Mouse (Mus musculus) gastrocnemius, postnatal 10 days (tissue): ENCODE data around the gene Trib2. TPM values are rescaled to one million over a fixed set of nuclear protein-coding genes. Genes with fewer than 3 reads are reported as not detected.

Experiments
- DNase-seq: peaks from one replicate; pipeline ENCODE4 v3.0.0; 2021; ENCODE audit warnings: mixed read lengths
- long read RNA-seq, 2 experiments: library from polyadenylated mRNA; stranded (forward); transcript quantifications; one replicate each; pipeline ENCODE4 v2.0.0; 2021
- total RNA-seq, 2 experiments: library from RNA; stranded (reverse); gene quantifications; 2 replicates each; pipeline ENCODE4 v1.2.3; 2021

The Trib2 gene
- total RNA-seq: 10 to 100 TPM; 23.5 to 32.1 TPM
- long read RNA-seq, experiment 1, full-length matches to known transcripts: 43 of 52 reads
- long read RNA-seq, experiment 1, partial matches to known transcripts: 4 of 52 reads
- long read RNA-seq, experiment 1, other reads (novel, unspliced or antisense): 5 of 52 reads
- long read RNA-seq, experiment 2, full-length matches to known transcripts: 24 of 28 reads
- long read RNA-seq, experiment 2, partial matches to known transcripts: 0 of 28 reads
- long read RNA-seq, experiment 2, other reads (novel, unspliced or antisense): 4 of 28 reads

GRCm38 (mm10) chr12:15816740-15817178, at the start of gene Trib2:
Trib2 (minus strand) TSS chr12:15816922.
- peak; percentile 91 for DNase-seq

- DNase-seq: no peak
Observed at GRCm38 (mm10) chr12:15858005-15858404, 41.3 kb upstream of the Trib2 start.

GRCm38 (mm10) chr12:15855891-15856290, 39.2 kb upstream of the Trib2 start:
- DNase-seq: no peak

- no peak for DNase-seq
Observed at GRCm38 (mm10) chr12:15852781-15853180, 36.1 kb upstream of the Trib2 start.

- DNase-seq: no peak
Observed at GRCm38 (mm10) chr12:15852031-15852430, 35.3 kb upstream of the Trib2 start.

GRCm38 (mm10) chr12:15850441-15850895, 33.7 kb upstream of the Trib2 start:
- DNase-seq: peak; percentile 34

- DNase-seq: peak; percentile 38
Observed at GRCm38 (mm10) chr12:15849861-15850294, 33.2 kb upstream of the Trib2 start.

- DNase-seq: no peak
Observed at GRCm38 (mm10) chr12:15848391-15848790, 31.7 kb upstream of the Trib2 start.

GRCm38 (mm10) chr12:15844701-15845100, 28.0 kb upstream of the Trib2 start:
- DNase-seq: no peak

- no peak for DNase-seq
Observed at GRCm38 (mm10) chr12:15840864-15841557, 24.3 kb upstream of the Trib2 start.

- no peak for DNase-seq
Observed at GRCm38 (mm10) chr12:15838201-15838600, 21.5 kb upstream of the Trib2 start.

- no peak for DNase-seq
Observed at GRCm38 (mm10) chr12:15837566-15837965, 20.8 kb upstream of the Trib2 start.

GRCm38 (mm10) chr12:15832674-15833052, 15.9 kb upstream of the Trib2 start:
- DNase-seq: no peak

GRCm38 (mm10) chr12:15831941-15832673, 15.4 kb upstream of the Trib2 start:
- no peak for DNase-seq

- DNase-seq: no peak
Observed at GRCm38 (mm10) chr12:15830750-15831149, 14.0 kb upstream of the Trib2 start.

GRCm38 (mm10) chr12:15828815-15829398, 12.2 kb upstream of the Trib2 start:
- DNase-seq: no peak

GRCm38 (mm10) chr12:15821019-15821418, 4.3 kb upstream of the Trib2 start:
- no peak for DNase-seq

- DNase-seq: no peak
Observed at GRCm38 (mm10) chr12:15817365-15817764, 643 bp upstream of the Trib2 start.

- DNase-seq: peak; percentile 56
Observed at GRCm38 (mm10) chr12:15816254-15816605, 492 bp downstream of the Trib2 start.

GRCm38 (mm10) chr12:15815576-15816253, 1.0 kb downstream of the Trib2 start:
- peak; percentile 63 for DNase-seq

GRCm38 (mm10) chr12:15815170-15815575, 1.5 kb downstream of the Trib2 start:
- peak; percentile 41 for DNase-seq
